Mouse (Mus musculus) gastrocnemius, postnatal 25 days (tissue): ENCODE data around the gene Cldn34b4. TPM values are rescaled to one million over a fixed set of nuclear protein-coding genes. Genes with fewer than 3 reads are reported as not detected.

Source experiments
- DNase-seq: peaks from one replicate; pipeline ENCODE4 v3.0.0; 2022
- long read RNA-seq, 2 experiments: library from polyadenylated mRNA; stranded (forward); transcript quantifications; one replicate each; pipeline ENCODE4 v2.0.0; 2021
- total RNA-seq, 2 experiments: library from RNA; stranded (reverse); gene quantifications; 1 replicate in 1 of 2; 2 replicates in 1 of 2; pipeline ENCODE4 v1.2.3; 2021

The Cldn34b4 gene
- total RNA-seq = not detected
- long read RNA-seq, experiment 1 = 0 reads
- long read RNA-seq, experiment 2 = 0 reads

DNA sequence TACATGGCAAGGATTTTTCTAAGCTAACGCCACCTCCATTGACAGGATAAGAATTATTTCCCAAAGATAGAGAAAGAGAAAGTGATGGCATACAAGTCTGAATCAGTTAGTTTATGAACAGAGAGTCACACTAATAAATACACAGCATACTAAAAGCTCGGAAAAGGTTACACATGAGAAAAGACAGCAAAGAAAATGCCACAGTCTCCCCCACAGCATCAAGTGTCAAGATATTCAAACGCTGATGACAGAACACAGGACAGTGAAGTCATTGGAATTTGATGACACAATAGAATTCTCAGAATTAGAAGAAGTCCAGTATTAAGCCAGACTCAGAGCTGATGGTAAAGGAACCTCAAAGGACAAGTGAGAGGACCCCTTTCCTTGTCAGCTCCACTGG lies at the start of gene Cldn34b4:
TSS of gene Cldn34b4 (plus strand) at position 301 of the 400 bp plus-strand sequence.
- no peak for DNase-seq

Other genes starting within 250 kb of the Cldn34b4 start
- gene Cldn34b3, start 129.0 kb upstream of the Cldn34b4 start, total RNA-seq = not detected
- not detected for gene Cldn34d, start 209.6 kb downstream of the Cldn34b4 start, total RNA-seq